Mouse (Mus musculus): ENCODE measurements around the gene Cstad.
A peak's percentile ranks its signal among the peaks of the same experiment; 100 is the strongest.

Cstad gene

GRCm38 (mm10) chr2:30595796-30596195 is 956 bp downstream of the Cstad start:
- no peak for DNase-seq (ENCODE audit: low spot score)

- no peak for DNase-seq (ENCODE audit: low spot score)
Measured at GRCm38 (mm10) chr2:30599621-30600020, 4.8 kb downstream of the Cstad start.

- DNase-seq (ENCODE audit: low spot score), result peak; percentile 43
Measured at GRCm38 (mm10) chr2:30600291-30600690, 5.5 kb downstream of the Cstad start.

GRCm38 (mm10) chr2:30600965-30601841 is 6.4 kb downstream of the Cstad start:
- peak; percentile 41 for DNase-seq (ENCODE audit: low spot score)

GRCm38 (mm10) chr2:30602451-30602850 is 7.6 kb downstream of the Cstad start:
- no peak for DNase-seq (ENCODE audit: low spot score)

- no peak for DNase-seq (ENCODE audit: low spot score)
Measured at GRCm38 (mm10) chr2:30603731-30604130, 8.9 kb downstream of the Cstad start.

GRCm38 (mm10) chr2:30604880-30605761 is 10.3 kb downstream of the Cstad start:
- no peak for DNase-seq (ENCODE audit: low spot score)

- no peak for DNase-seq (ENCODE audit: low spot score)
Measured at GRCm38 (mm10) chr2:30605762-30606051, 10.9 kb downstream of the Cstad start.

GRCm38 (mm10) chr2:30606621-30607052 is 11.8 kb downstream of the Cstad start:
- no peak for DNase-seq (ENCODE audit: low spot score)

- DNase-seq (ENCODE audit: low spot score), result no peak
Measured at GRCm38 (mm10) chr2:30607941-30608340, 13.1 kb downstream of the Cstad start.

GRCm38 (mm10) chr2:30608690-30609201 is 13.9 kb downstream of the Cstad start:
- no peak for DNase-seq (ENCODE audit: low spot score)

GRCm38 (mm10) chr2:30613574-30613973 is 18.7 kb downstream of the Cstad start:
- DNase-seq (ENCODE audit: low spot score), result peak; percentile 78

GRCm38 (mm10) chr2:30614151-30614923 is 19.5 kb downstream of the Cstad start:
- no peak for DNase-seq (ENCODE audit: low spot score)

- DNase-seq (ENCODE audit: low spot score), result no peak
Measured at GRCm38 (mm10) chr2:30615869-30616268, 21.0 kb downstream of the Cstad start.

- no peak for DNase-seq (ENCODE audit: low spot score)
Measured at GRCm38 (mm10) chr2:30616464-30616863, 21.6 kb downstream of the Cstad start.

- no peak for DNase-seq (ENCODE audit: low spot score)
Measured at GRCm38 (mm10) chr2:30618487-30619248, 23.8 kb downstream of the Cstad start.

- no peak for DNase-seq (ENCODE audit: low spot score)
Measured at GRCm38 (mm10) chr2:30623873-30624272, 29.0 kb downstream of the Cstad start.

- no peak for DNase-seq (ENCODE audit: low spot score)
Measured at GRCm38 (mm10) chr2:30625296-30625826, 30.5 kb downstream of the Cstad start.

GRCm38 (mm10) chr2:30626058-30626675 is 31.3 kb downstream of the Cstad start:
- DNase-seq (ENCODE audit: low spot score), result no peak

GRCm38 (mm10) chr2:30627338-30627737 is 32.5 kb downstream of the Cstad start:
- DNase-seq (ENCODE audit: low spot score), result no peak
